Mouse (Mus musculus) hematopoietic stem cell, adult 5-6 weeks (primary cell): ENCODE results near the gene Samsn1. TPM values are rescaled to one million over a fixed set of nuclear protein-coding genes. Genes with fewer than 3 reads are reported as not detected.

Source experiments
- ATAC-seq, 2 experiments: fragments of 125-278 bp in 1 of 2; replicated peaks in 1 of 2; 2 replicates each; pipeline ENCODE4 v1.8.0; 2016 to 2017; ENCODE audit warnings: inconsistent platforms in 2 of 2, mild to moderate bottlenecking in 2 of 2, moderate number of reproducible peaks in 2 of 2, low read depth in 1 of 2, moderate TSS enrichment in 1 of 2; ENCODE audit not compliant: low FRiP score in 2 of 2, poor library complexity in 2 of 2, severe bottlenecking in 2 of 2, insufficient read depth in 1 of 2, low TSS enrichment in 1 of 2
- total RNA-seq: library from RNA; stranded (forward); fragments of 172-1452, 232-1000 nt; gene quantifications from 2 replicates; pipeline ENCODE4 v1.2.3, GENCODE M21; 2017

Gene Samsn1
- 359 and 409 TPM in 2 replicates for total RNA-seq

DNA sequence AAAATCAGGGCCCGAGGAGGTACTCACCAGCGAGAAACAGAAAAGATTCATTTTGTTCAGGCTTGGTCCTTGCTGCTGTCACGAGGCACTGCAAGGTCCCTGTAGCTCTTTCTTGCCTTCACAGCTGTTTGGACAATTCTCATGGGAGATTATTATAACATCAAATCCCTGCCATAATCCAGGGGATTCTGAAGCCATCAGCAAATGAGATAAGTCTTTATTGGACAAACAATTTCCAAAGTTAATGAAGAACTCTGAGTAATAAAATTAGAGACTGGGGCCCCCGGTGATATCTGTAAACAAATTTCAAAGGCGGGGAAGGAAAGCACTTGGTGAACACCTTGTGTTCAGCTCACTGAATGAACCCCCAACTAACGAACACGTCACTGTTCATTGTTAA lies at the start of gene Samsn1:
Gene Samsn1 (minus strand): TSS at position 101 of the 400 bp plus-strand sequence.
- no peak for ATAC-seq

DNA sequence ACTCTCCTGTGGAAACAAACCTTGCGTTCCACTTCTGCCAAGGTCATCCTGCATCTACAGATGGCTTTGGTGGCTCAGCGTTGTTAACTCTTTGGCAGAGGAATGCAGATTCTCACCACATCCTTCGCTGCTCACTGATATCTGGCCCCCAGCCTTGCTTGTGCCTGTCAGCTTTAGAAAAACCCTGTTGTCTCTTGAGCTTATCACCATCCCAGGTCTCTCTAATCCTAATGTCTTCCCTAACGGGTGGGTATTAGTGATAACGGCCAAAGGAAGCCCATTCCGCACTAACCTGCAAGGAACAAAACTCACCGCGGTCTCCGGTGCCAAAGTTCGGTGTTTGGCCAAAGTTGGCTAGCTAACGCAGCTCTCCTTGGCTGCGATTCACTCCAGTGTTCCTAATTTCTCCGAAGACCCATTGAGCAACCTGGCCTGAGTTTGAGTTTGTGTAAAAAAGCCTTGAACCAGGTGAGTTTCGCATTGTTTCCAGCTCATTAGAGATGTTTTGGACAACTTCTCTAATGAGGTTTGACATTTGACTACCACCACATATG lies 44.1 kb upstream of the Samsn1 start:
- no peak for ATAC-seq

GRCm38 (mm10) chr16:76054976-76055375 lies 32.9 kb upstream of the Samsn1 start:
- ATAC-seq: no peak

- no peak; a peak in 1 of 4 replicates for ATAC-seq
Measured at GRCm38 (mm10) chr16:76054079-76054478, 32.0 kb upstream of the Samsn1 start.

DNA sequence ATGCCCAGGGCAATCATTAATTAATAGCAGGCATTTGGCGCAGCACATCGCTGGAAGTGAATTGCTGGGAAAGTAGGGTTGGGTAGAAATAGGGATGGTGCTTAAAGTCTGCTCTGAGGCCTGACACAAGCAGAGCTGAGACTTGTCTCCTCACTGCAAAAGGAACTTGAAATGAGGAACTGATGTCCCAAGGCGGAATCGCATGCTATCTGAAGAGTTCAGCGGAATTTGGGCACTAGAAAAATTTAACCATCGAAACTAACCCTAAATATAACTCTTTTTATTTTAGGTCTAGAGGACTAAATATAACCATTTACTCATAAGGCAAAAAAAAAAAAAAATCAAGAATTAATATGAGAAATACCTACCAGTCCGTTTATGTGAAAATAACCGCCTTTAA lies 31.5 kb upstream of the Samsn1 start:
- peak; percentile 81 to 93 for ATAC-seq

DNA sequence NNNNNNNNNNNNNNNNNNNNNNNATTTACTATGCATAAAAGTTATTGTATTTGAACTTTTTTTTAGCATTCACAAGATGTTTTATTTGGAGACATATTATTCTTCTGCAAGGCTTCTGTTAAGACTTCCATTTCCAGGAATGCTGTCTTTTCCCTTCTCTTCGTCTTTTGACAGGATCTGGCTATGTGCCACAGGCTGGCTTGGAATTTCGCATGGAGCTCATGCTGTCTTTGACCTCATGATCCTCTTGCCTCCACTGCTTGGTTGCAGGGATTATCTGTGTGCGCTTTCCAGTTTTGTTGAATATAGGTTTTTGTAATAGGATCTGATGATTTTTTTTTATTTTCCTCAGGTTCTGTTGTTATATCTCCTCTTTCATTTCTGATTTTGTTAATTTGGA lies 25.0 kb upstream of the Samsn1 start:
- no peak for ATAC-seq

DNA sequence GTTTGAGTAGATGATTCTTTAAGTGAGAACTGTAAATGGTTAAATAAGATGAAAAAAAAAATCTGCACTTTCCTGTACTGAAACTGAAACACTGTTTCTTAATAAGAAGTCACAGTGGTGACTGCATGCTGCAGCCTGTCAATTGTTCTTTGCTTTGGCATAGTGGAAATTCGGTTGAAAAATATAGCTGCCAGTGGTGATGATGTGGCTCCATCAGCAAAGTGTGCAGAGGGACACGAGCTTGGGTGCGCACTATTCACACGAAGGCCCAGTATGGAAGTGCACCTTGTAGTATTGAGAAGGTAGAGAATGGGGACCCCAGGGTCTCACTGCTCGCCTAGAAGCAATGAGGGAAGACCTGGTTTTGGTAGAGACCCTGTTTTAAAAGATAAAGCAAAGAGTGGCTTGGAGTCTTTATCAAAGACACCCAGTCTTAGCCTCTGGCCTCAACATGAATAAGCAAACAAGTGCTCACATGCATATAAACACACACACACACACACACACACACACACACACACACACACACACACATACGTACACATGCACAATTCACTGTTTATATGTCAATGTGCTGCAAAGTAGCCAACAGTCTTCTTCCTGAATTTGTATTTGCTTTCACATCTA lies 18.4 kb upstream of the Samsn1 start:
- peak in 1 of 2 experiments; percentile 7; a peak in 1 of 4 replicates for ATAC-seq

DNA sequence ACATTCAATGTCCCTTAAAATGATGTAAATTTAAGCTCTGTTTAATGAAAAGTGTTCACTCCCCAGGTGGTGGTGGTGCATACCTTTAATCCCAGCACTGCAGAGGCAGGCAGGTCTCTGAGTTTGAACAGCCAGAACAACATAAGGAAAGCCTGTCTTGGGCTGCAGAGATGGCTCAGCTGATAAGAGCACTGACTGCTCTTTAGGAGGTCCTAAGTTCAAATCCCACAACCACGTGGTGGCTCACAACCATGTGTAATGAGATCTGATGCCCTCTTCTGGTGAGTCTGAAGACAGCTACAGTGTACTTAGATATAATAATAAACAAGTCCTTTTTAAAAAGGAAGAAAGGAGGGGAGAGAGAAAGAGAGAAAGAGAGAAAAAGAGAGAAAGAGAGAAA lies 2.9 kb downstream of the Samsn1 start:
- no peak for ATAC-seq

- ATAC-seq: no peak
Measured at GRCm38 (mm10) chr16:76003812-76004389, 18.2 kb downstream of the Samsn1 start.

DNA sequence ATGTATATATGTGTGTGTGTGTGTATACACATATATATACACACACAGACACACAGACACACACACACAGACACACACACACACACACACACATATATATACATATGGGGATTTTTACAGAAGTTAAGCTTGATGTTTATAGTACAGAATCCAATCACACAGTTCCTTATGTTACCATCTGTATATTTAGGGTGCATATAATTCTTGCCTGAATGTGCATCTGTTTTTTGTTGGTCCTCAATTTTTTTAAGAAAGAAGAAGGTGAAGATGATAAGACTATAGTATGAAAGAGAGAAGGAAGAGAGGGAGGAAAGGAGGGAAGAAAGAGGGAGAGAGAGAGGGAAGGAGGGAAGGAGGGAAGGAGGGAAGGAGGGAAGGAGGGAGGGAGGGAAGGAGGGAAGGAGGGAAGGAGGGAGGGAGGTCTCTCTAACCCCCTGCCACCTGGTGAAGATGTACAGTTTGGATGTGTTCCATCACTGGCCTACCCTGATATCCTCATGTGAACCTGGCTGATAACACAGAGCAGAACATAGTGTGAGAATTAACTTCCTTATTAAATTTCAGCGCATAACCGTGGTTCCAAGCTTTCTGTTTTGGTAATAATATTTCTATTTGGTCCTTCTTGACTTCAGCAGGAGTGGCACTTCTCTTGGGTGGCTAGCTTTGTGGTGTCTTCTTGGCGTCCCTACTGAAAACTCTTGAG lies 19.1 kb downstream of the Samsn1 start:
- peak; percentile 23 to 27; a peak in 1 of 4 replicates for ATAC-seq

- ATAC-seq: peak; percentile 90 to 98
Measured at GRCm38 (mm10) chr16:76002287-76002686, 19.8 kb downstream of the Samsn1 start.

GRCm38 (mm10) chr16:76001788-76002187 lies 20.3 kb downstream of the Samsn1 start:
- no peak for ATAC-seq

DNA sequence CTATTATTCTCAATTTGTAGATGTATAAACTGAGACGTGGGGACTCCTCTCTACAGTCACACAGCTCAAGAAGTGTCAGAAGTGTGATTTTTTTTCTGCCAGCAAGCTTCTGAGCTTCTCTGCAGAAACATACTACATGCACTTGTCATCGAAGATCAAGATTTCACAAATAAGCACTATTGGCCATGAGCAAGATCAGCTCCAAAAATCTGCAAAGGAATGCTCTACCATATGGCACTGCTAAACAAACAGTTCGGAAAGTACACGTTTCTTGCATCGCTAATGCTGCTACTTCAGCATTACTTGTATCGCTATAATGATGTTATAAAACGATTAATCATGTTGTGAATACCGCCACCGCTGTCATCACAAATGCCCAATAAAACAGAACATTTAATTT lies 22.0 kb downstream of the Samsn1 start:
- no peak for ATAC-seq

- ATAC-seq: no peak
Measured at GRCm38 (mm10) chr16:75990173-75990572, 31.9 kb downstream of the Samsn1 start.

DNA sequence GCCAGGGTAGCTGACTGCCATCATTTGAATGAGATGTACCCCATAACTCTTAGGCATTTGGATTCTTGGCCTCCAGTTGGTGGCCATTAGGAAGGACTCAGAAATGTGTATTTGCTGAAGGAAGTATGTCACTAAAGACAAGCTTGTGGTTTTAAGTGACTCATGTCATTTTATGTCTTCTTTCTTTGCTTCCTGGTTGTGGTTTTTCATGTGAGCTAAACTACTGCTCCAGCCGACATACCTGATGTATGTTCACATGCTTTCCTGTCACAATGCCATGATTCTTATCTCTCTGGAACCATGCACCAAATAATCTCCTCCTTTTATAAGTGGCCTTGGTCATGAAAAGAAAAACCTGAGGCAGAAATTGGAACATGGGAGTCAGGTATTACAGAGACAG lies 38.2 kb downstream of the Samsn1 start:
- peak; percentile 27 to 56; a peak in 3 of 4 replicates for ATAC-seq

DNA sequence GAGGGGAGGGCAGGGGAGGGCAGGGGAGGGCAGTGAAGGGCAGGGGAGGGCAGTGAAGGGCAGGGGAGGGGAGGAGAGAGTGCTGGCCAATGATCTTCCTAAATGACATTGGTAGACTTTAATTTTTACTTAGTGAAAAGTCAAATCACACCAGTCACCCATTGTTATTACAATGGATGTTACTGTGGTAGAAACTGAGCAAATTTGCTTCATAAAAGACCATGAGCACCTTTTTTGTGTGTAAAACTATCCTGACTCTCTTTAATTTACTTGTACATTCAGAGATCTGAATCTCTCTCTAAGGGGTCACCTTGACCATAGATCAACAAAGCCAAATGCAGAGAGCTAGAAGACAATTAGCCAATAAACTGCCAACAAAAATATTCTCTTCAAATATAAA lies 42.7 kb downstream of the Samsn1 start:
- no peak for ATAC-seq

- ATAC-seq: peak; percentile 12 to 51; a peak in 1 of 4 replicates
Measured at GRCm38 (mm10) chr16:75977798-75978197, 44.3 kb downstream of the Samsn1 start.

DNA sequence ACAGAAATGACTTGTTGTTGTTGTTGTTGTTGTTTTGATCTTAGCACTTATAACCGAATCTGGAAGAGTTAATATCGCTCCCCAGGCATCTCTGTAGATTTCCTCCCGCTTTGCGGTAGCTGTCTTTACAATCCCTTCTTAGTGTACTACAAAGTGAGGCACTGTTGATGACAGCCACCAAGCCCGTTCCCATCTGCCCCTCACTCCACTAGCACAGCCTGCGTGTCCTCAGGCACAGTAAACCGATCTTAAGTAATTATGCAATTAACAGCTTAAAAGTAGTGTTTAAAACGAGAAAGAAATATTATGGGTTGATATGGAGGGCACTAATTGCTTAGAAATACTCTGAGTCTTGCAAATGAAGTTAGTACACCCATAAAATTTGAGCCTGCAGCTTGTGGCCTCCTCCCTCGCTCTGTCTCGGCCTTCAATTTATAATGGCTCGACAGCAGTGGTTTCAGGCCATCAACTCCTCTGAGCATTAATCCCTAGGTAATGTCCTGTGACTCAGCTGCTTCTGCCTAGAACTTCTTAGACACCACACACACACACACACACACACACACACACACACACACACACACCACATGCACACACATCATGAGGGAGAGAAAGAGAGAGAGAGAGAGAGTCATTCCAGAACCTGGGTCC lies 46.3 kb downstream of the Samsn1 start:
- no peak for ATAC-seq
